Mouse (Mus musculus): ENCODE data around the gene Itm2a.
A peak's percentile ranks its signal among the peaks of the same experiment; 100 is the strongest.

Itm2a gene

GRCm38 (mm10) chrX:107402915-107403912 is at the start of gene Itm2a:
TSS of gene Itm2a (minus strand) at chrX:107403376.
- Histone ChIP-seq H3K36me3 (ENCODE audit: insufficient read depth, low read length) (no peaks in the 10 kb centered on the region), H3K9me3 (ENCODE audit: low read length) (no peaks in the 10 kb centered on the region), H3K4me3 (replicated peaks; ENCODE audit: low read length) (peak within 1 kb of the TSS; percentile 77), H3K27me3 (ENCODE audit: insufficient read depth, low read length) (no peaks in the 10 kb centered on the region), H3K4me1 (replicated peaks; ENCODE audit: low read depth, low read length) (no peaks in the 10 kb centered on the region)
- TF ChIP-seq CTCF (conservative IDR thresholded peaks at IDR 0.05; ENCODE audit: low read length) (no peak), POU5F1 (IDR thresholded peaks at IDR 0.05; ENCODE audit: borderline replicate concordance, low read length) (no peak), NANOG (IDR thresholded peaks at IDR 0.05; ENCODE audit: borderline replicate concordance, low read length) (no peak)

GRCm38 (mm10) chrX:107435887-107436286 is 32.7 kb upstream of the Itm2a start:
- no peaks in the 10 kb centered on the region for H3K4me1 ChIP-seq (replicated peaks; ENCODE audit: low read depth, low read length)
- no peaks in the 10 kb centered on the region for H3K9me3 ChIP-seq (ENCODE audit: low read length)
- no peaks in the 10 kb centered on the region for H3K27me3 ChIP-seq (ENCODE audit: insufficient read depth, low read length)
- TF ChIP-seq CTCF (conservative IDR thresholded peaks at IDR 0.05; ENCODE audit: low read length): peak; percentile 63
- no peak for TF ChIP-seq NANOG (IDR thresholded peaks at IDR 0.05; ENCODE audit: borderline replicate concordance, low read length)
- TF ChIP-seq POU5F1 (IDR thresholded peaks at IDR 0.05; ENCODE audit: borderline replicate concordance, low read length): no peak
- H3K36me3 ChIP-seq (ENCODE audit: insufficient read depth, low read length): no peaks in the 10 kb centered on the region
- H3K4me3 ChIP-seq (replicated peaks; ENCODE audit: low read length): no peak overlapping the region

- Histone ChIP-seq H3K36me3 (ENCODE audit: insufficient read depth, low read length) (no peaks in the 10 kb centered on the region), H3K4me3 (replicated peaks; ENCODE audit: low read length) (no peak overlapping the region), H3K4me1 (replicated peaks; ENCODE audit: low read depth, low read length) (no peaks in the 10 kb centered on the region), H3K9me3 (ENCODE audit: low read length) (no peaks in the 10 kb centered on the region), H3K27me3 (ENCODE audit: insufficient read depth, low read length) (no peaks in the 10 kb centered on the region)
- TF ChIP-seq CTCF (conservative IDR thresholded peaks at IDR 0.05; ENCODE audit: low read length) (no peak), POU5F1 (IDR thresholded peaks at IDR 0.05; ENCODE audit: borderline replicate concordance, low read length) (no peak), NANOG (IDR thresholded peaks at IDR 0.05; ENCODE audit: borderline replicate concordance, low read length) (no peak)
These were observed 18.1 kb upstream of the Itm2a start for GRCm38 (mm10) chrX:107421304-107421703.

- Histone ChIP-seq H3K36me3 (ENCODE audit: insufficient read depth, low read length) (no peaks in the 10 kb centered on the region), H3K4me3 (replicated peaks; ENCODE audit: low read length) (no peak overlapping the region)
These were observed 14.2 kb upstream of the Itm2a start for GRCm38 (mm10) chrX:107417345-107417744.

GRCm38 (mm10) chrX:107415999-107416398 is 12.8 kb upstream of the Itm2a start:
- Histone ChIP-seq H3K4me1 (replicated peaks; ENCODE audit: low read depth, low read length) (no peaks in the 10 kb centered on the region), H3K9me3 (ENCODE audit: low read length) (no peaks in the 10 kb centered on the region), H3K4me3 (replicated peaks; ENCODE audit: low read length) (no peak overlapping the region), H3K36me3 (ENCODE audit: insufficient read depth, low read length) (no peaks in the 10 kb centered on the region), H3K27me3 (ENCODE audit: insufficient read depth, low read length) (no peaks in the 10 kb centered on the region)
- TF ChIP-seq NANOG (IDR thresholded peaks at IDR 0.05; ENCODE audit: borderline replicate concordance, low read length): no peak
- TF ChIP-seq POU5F1 (IDR thresholded peaks at IDR 0.05; ENCODE audit: borderline replicate concordance, low read length): no peak
- TF ChIP-seq CTCF (conservative IDR thresholded peaks at IDR 0.05; ENCODE audit: low read length): no peak

More at GRCm38 (mm10) chrX:107417345-107417744, 14.2 kb upstream of the Itm2a start:
- Histone ChIP-seq H3K9me3 (ENCODE audit: low read length) (no peaks in the 10 kb centered on the region), H3K4me1 (replicated peaks; ENCODE audit: low read depth, low read length) (no peaks in the 10 kb centered on the region), H3K27me3 (ENCODE audit: insufficient read depth, low read length) (no peaks in the 10 kb centered on the region)
- no peak for TF ChIP-seq CTCF (conservative IDR thresholded peaks at IDR 0.05; ENCODE audit: low read length)
- no peak for TF ChIP-seq NANOG (IDR thresholded peaks at IDR 0.05; ENCODE audit: borderline replicate concordance, low read length)
- TF ChIP-seq POU5F1 (IDR thresholded peaks at IDR 0.05; ENCODE audit: borderline replicate concordance, low read length): no peak

- no peaks in the 10 kb centered on the region for H3K27me3 ChIP-seq (ENCODE audit: insufficient read depth, low read length)
- no peaks in the 10 kb centered on the region for H3K9me3 ChIP-seq (ENCODE audit: low read length)
- no peaks in the 10 kb centered on the region for H3K4me1 ChIP-seq (replicated peaks; ENCODE audit: low read depth, low read length)
- no peaks in the 10 kb centered on the region for H3K36me3 ChIP-seq (ENCODE audit: insufficient read depth, low read length)
- no peak for TF ChIP-seq POU5F1 (IDR thresholded peaks at IDR 0.05; ENCODE audit: borderline replicate concordance, low read length)
- no peak for TF ChIP-seq CTCF (conservative IDR thresholded peaks at IDR 0.05; ENCODE audit: low read length)
- TF ChIP-seq NANOG (IDR thresholded peaks at IDR 0.05; ENCODE audit: borderline replicate concordance, low read length): no peak
- H3K4me3 ChIP-seq (replicated peaks; ENCODE audit: low read length): peak overlapping the region; percentile 77
These were observed 695 bp downstream of the Itm2a start for GRCm38 (mm10) chrX:107402481-107402880.

- Histone ChIP-seq H3K4me3 (replicated peaks; ENCODE audit: low read length) (no peak overlapping the region), H3K4me1 (replicated peaks; ENCODE audit: low read depth, low read length) (no peaks in the 10 kb centered on the region), H3K27me3 (ENCODE audit: insufficient read depth, low read length) (no peaks in the 10 kb centered on the region), H3K36me3 (ENCODE audit: insufficient read depth, low read length) (no peaks in the 10 kb centered on the region), H3K9me3 (ENCODE audit: low read length) (no peaks in the 10 kb centered on the region)
- TF ChIP-seq CTCF (conservative IDR thresholded peaks at IDR 0.05; ENCODE audit: low read length): no peak
- TF ChIP-seq NANOG (IDR thresholded peaks at IDR 0.05; ENCODE audit: borderline replicate concordance, low read length): no peak
- no peak for TF ChIP-seq POU5F1 (IDR thresholded peaks at IDR 0.05; ENCODE audit: borderline replicate concordance, low read length)
These were observed 4.1 kb downstream of the Itm2a start for GRCm38 (mm10) chrX:107399087-107399486.

- Histone ChIP-seq H3K4me1 (replicated peaks; ENCODE audit: low read depth, low read length) (no peaks in the 10 kb centered on the region), H3K4me3 (replicated peaks; ENCODE audit: low read length) (no peak overlapping the region), H3K36me3 (ENCODE audit: insufficient read depth, low read length) (no peaks in the 10 kb centered on the region), H3K9me3 (ENCODE audit: low read length) (no peaks in the 10 kb centered on the region), H3K27me3 (ENCODE audit: insufficient read depth, low read length) (no peaks in the 10 kb centered on the region)
- TF ChIP-seq POU5F1 (IDR thresholded peaks at IDR 0.05; ENCODE audit: borderline replicate concordance, low read length) (no peak), NANOG (IDR thresholded peaks at IDR 0.05; ENCODE audit: borderline replicate concordance, low read length) (no peak), CTCF (conservative IDR thresholded peaks at IDR 0.05; ENCODE audit: low read length) (no peak)
These were observed 9.9 kb downstream of the Itm2a start for GRCm38 (mm10) chrX:107393256-107393655.

Measured in E14TG2a.4 (cell line).